Mouse (Mus musculus) embryo, embryonic 11.5 days (tissue): Measurements from ENCODE around the gene Snta1.
"Not testable (repeated sequence)": the region's sequence is repeated elsewhere in the genome, so short reads cannot be mapped to it uniquely, and the experiment has no call there.

Experiments
- DNase-seq: peaks from one replicate; pipeline ENCODE4 v3.0.0-alpha.2; 2012; ENCODE audit warnings: low read depth, low spot score

Gene Snta1

DNA sequence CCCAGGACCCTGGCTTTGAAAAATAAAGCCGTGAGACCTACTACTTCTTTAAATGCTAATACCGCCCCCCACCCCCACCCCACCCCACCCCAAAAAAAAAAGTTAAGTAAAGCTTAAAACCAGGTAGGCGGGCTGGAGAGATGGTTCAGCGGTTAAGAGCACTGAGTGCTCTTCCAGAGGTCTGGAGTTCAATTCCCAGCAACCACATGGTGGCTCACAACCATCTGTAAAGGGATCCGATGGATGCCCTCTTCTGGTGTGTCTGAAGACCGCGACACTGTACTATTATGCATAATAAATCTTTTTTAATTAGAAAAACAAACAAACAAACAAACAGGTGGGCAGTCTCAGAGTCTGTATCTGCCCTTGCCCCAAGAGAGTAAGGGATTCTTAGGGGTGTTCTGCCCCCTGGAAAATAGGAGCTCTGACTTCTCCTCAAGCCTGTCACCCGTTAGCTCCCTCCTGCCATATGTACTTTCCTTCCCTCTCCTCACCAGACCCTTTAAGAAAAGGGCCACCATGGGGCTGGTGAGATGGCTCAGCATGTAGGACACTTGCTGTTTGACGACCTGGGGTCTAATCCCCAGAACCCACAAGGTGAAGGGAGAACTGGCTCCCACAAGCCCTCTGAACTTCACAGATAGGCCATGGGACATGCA lies 34.9 kb downstream of the Snta1 start, which contains the start of gene Cdk5rap1:
Gene Cdk5rap1 (minus strand): TSS at position 169 of the 659 bp plus-strand sequence.
- no peak for DNase-seq

GRCm38 (mm10) chr2:154372151-154372829 lies 35.6 kb downstream of the Snta1 start:
- peak; percentile 87 for DNase-seq

- no peak for DNase-seq
Measured at GRCm38 (mm10) chr2:154367510-154367909, 40.4 kb downstream of the Snta1 start.

GRCm38 (mm10) chr2:154354000-154354425 lies 53.9 kb downstream of the Snta1 start:
- DNase-seq: not testable (repeated sequence)

DNA sequence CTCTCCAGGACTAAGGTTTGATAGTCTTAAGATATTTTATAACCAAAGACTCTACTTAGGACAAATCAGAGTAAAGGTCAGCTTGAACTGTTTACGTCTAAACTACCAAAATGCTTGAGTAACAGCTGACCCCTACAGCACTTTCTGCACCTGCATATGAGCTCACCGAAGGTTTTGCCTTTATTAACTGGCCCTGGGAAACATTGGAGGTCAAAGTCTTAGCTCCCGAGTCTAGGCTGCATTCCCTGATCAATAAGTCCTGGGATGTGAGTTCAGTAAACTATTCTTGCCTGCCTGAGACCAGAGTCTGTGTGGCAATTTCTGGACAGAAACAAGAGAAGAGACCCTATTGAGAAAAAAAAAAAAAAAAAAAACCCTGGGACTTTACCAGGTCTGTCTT lies 59.7 kb downstream of the Snta1 start:
- DNase-seq: no peak

DNA sequence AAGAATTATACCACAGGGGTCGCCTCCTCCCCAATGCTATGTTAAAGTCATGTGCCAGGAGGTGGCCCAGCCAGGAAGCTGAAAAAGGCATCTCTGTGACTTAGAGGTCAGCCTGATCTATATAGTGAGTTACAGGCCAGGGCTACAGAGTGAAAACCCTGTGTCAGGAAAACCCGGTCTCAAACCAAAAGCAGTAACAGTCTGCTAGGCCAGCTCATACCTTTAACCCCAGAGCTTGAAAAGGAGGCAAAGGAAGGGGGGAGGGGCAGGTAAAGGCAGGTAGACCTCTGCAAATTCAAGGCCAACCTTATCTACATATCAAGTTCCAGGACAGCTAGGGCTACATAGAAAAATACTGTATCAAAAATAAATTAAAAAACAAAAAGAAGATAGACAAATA lies 68.5 kb downstream of the Snta1 start:
- DNase-seq: no peak

DNA sequence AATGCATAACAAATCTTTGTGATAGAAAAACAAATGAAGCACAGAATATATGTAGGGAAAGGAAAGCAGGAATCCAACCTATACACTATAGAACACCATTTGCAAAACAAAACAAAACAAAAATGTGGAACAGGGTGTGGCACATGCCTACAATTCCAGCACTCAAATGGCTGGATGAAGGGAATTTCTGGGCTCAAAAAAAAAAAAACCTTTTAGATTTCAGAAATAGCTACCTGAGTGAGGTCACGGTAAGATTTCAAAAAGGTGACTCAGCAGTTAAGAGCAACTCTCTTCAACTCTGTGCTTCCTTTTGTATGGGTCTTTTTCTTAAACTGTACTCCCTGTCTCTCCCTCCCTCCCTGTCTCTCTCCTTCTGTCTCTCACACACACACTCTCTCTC lies 69.7 kb downstream of the Snta1 start:
- no peak for DNase-seq

DNA sequence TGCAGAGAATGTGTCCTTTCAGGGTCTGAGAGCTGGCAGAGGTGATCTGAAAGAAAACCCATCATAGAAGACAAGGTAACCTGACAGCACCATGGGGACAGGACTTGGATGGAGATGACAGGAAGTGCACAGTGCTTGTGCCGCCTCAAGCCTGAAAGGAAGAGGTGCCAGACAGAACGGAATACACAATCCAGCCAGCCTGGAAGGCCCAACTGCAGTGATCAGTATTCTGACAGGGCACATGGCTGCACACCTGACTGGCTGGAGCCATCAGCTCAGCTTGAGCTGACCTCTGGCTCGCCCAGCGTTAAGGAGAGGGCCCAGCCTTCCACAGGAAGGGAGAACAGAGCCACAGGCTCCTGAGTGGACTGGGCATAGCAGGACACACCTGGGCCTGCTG lies 72.3 kb downstream of the Snta1 start:
- DNase-seq: no peak

- DNase-seq: no peak
Measured at GRCm38 (mm10) chr2:154326852-154327251, 81.0 kb downstream of the Snta1 start.
